Mouse (Mus musculus): ENCODE results near the gene 4930402H24Rik.

- TF ChIP-seq TAL1 (conservative IDR thresholded peaks at IDR 0.05; ENCODE audit: low read depth, low read length) (no peak), CTCF (IDR thresholded peaks at IDR 0.05; ENCODE audit: low read depth, low read length) (no peak), GATA1 (IDR thresholded peaks at IDR 0.05; ENCODE audit: borderline replicate concordance, low read length) (no peak)
These were observed 217.2 kb downstream of the 4930402H24Rik start for GRCm38 (mm10) chr2:130689011-130689410.
